Mouse (Mus musculus) embryonic fibroblast, embryonic 13.5 days (primary cell): Measurements from ENCODE around the gene Ces1f. TPM values are rescaled to one million over a fixed set of nuclear protein-coding genes. Genes with fewer than 3 reads are reported as not detected.

Experiments
- H3K27ac ChIP-seq: 2 replicates; pipeline ENCODE4 v1.5.1; 2012; ENCODE audit warnings: low read length, control low read depth, inconsistent platforms; ENCODE audit not compliant: insufficient read depth
- H3K4me1 ChIP-seq: 2 replicates; pipeline ENCODE4 v1.6.1; 2011; ENCODE audit warnings: low read length; ENCODE audit not compliant: control insufficient read depth, insufficient read depth
- H3K4me3 ChIP-seq: 2 replicates; pipeline ENCODE4 v1.5.1; 2011; ENCODE audit warnings: mild to moderate bottlenecking, control low read depth, low read length; ENCODE audit not compliant: insufficient read depth
- CTCF ChIP-seq: IDR thresholded peaks from 2 replicates; pipeline ENCODE4 v1.5.1; 2011; ENCODE audit warnings: mild to moderate bottlenecking, control low read depth, low read length, moderate library complexity, borderline replicate concordance; ENCODE audit not compliant: insufficient read depth
- POLR2A ChIP-seq: IDR thresholded peaks from 2 replicates; pipeline ENCODE4 v1.6.1; 2011; ENCODE audit warnings: low read depth, mild to moderate bottlenecking, control low read depth, low read length, moderate library complexity
- polyA plus RNA-seq: library from polyadenylated mRNA; stranded (reverse); fragments of >200 nt; gene quantifications from 2 replicates; pipeline ENCODE4 v1.2.4, GENCODE M21; 2011; ENCODE audit warnings: low read depth; ENCODE audit not compliant: missing spikeins, insufficient read length

Ces1f gene
- polyA plus RNA-seq, 1 experiment: not detected

DNA sequence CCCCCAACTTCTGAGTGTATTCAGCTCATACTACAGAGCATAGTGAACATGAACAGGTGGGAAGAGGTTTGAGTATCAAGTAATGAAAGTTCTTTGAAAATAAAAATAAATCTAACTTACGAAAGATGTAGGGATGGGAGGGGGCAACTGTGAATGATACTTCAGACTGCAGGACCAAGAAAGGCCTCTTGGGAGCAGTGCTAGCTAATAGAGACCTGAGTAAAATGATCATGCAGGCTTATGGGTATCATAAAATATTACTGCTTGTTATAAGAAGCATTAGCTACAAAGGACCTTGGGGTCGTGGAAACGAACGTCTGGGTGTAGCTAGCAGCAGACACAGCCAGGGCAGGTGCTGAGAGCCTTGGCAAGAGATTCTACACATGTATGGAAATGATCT is 61.7 kb downstream of the Ces1f start:
- H3K4me3 ChIP-seq: no peak overlapping the region
- no peaks in the 10 kb centered on the region for H3K4me1 ChIP-seq
- no peak overlapping the region for H3K27ac ChIP-seq
- TF ChIP-seq POLR2A (no peak), CTCF (no peak)

- TF ChIP-seq POLR2A (no peak), CTCF (no peak)
- Histone ChIP-seq H3K27ac (no peak overlapping the region), H3K4me3 (no peak overlapping the region), H3K4me1 (no peaks in the 10 kb centered on the region)
These were observed 62.2 kb downstream of the Ces1f start for GRCm38 (mm10) chr8:93217375-93217774.

- H3K27ac ChIP-seq: no peak overlapping the region
- H3K4me3 ChIP-seq: no peak overlapping the region
- no peaks in the 10 kb centered on the region for H3K4me1 ChIP-seq
- TF ChIP-seq CTCF: no peak
- no peak for TF ChIP-seq POLR2A
These were observed 68.5 kb downstream of the Ces1f start for GRCm38 (mm10) chr8:93211091-93211490.

Other genes starting within 250 kb of the Ces1f start
- gene Ces1a, start 231.6 kb downstream of the Ces1f start, polyA plus RNA-seq: 0.44 TPM in 1 of 2 replicates, not detected in the other
- gene Ces1b, start 199.7 kb downstream of the Ces1f start, polyA plus RNA-seq: not detected in 2 replicates
- gene Ces1c, start 148.5 kb downstream of the Ces1f start, polyA plus RNA-seq: not detected in 2 replicates
- not detected in 2 replicates for gene Ces1d, start 81.9 kb downstream of the Ces1f start, polyA plus RNA-seq
- not detected in 2 replicates for gene Ces1e, start 50.1 kb downstream of the Ces1f start, polyA plus RNA-seq
- not detected in 2 replicates for gene Ces1g, start 57.6 kb upstream of the Ces1f start, polyA plus RNA-seq
- gene Ces1h, start 100.0 kb upstream of the Ces1f start, polyA plus RNA-seq: not detected in 2 replicates